Mouse (Mus musculus): Measurements from ENCODE around the gene Gm28038. TPM values are rescaled to one million over a fixed set of nuclear protein-coding genes. Genes with fewer than 3 reads are reported as not detected.

The Gm28038 gene
- total RNA-seq, 1 experiment from 2014 or later, result not detected

GRCm38 (mm10) chr2:30256616-30257350, 24.1 kb upstream of the Gm28038 start:
- no peak for DNase-seq

- no peak for DNase-seq
Observed at GRCm38 (mm10) chr2:30257699-30258460, 23.0 kb upstream of the Gm28038 start.

GRCm38 (mm10) chr2:30258600-30258999, 22.2 kb upstream of the Gm28038 start:
- DNase-seq, result peak; percentile 49

- no peak for DNase-seq
Observed at GRCm38 (mm10) chr2:30259131-30260064, 21.4 kb upstream of the Gm28038 start.

GRCm38 (mm10) chr2:30261064-30261736, 19.6 kb upstream of the Gm28038 start:
- no peak for DNase-seq

GRCm38 (mm10) chr2:30261921-30262839, 18.7 kb upstream of the Gm28038 start:
- no peak for DNase-seq

GRCm38 (mm10) chr2:30262840-30263441, 17.9 kb upstream of the Gm28038 start:
- peak; percentile 80 for DNase-seq

- DNase-seq, result no peak
Observed at GRCm38 (mm10) chr2:30263811-30264210, 17.0 kb upstream of the Gm28038 start.

- no peak for DNase-seq
Observed at GRCm38 (mm10) chr2:30264671-30265519, 15.9 kb upstream of the Gm28038 start.

- DNase-seq, result peak; percentile 86
Observed at GRCm38 (mm10) chr2:30265767-30266253, 15.0 kb upstream of the Gm28038 start, which contains the start of gene Phyhd1. Gene Phyhd1 (plus strand): TSS chr2:30266203.

- peak; percentile 85 for DNase-seq
Observed at GRCm38 (mm10) chr2:30266392-30266941, 14.4 kb upstream of the Gm28038 start.

- no peak for DNase-seq
Observed at GRCm38 (mm10) chr2:30267466-30267865, 13.4 kb upstream of the Gm28038 start.

GRCm38 (mm10) chr2:30268371-30268770, 12.5 kb upstream of the Gm28038 start:
- DNase-seq, result peak; percentile 45

- DNase-seq, result no peak
Observed at GRCm38 (mm10) chr2:30269241-30269990, 11.4 kb upstream of the Gm28038 start.

- peak; percentile 81 for DNase-seq
Observed at GRCm38 (mm10) chr2:30270134-30270533, 10.7 kb upstream of the Gm28038 start.

GRCm38 (mm10) chr2:30281651-30282050, 808 bp downstream of the Gm28038 start:
- DNase-seq, result peak; percentile 74

GRCm38 (mm10) chr2:30283193-30283592, 2.4 kb downstream of the Gm28038 start:
- DNase-seq, result peak; percentile 41

- no peak for DNase-seq
Observed at GRCm38 (mm10) chr2:30285004-30285403, 4.2 kb downstream of the Gm28038 start.
